Mouse (Mus musculus): ENCODE measurements around the gene Ubap1.

GRCm38 (mm10) chr4:41368198-41368597 is 19.4 kb downstream of the Ubap1 start:
- TF ChIP-seq POLR2A (IDR thresholded peaks at IDR 0.05; ENCODE audit: low read depth, low read length) (no peak), CTCF (conservative IDR thresholded peaks at IDR 0.05; ENCODE audit: insufficient read depth, insufficient read length, low read depth, low read length) (no peak)
